Mouse (Mus musculus) cortical plate, adult 2 months (tissue): ENCODE data around the gene Ap1s3. TPM values are rescaled to one million over a fixed set of nuclear protein-coding genes. Genes with fewer than 3 reads are reported as not detected.
"Not testable (repeated sequence)": the region's sequence is repeated elsewhere in the genome, so short reads cannot be mapped to it uniquely, and the experiment has no call there.

Experiments
- H3K27ac ChIP-seq: fragments of 200-500 bp; 2 replicates; pipeline ENCODE4 v1.5.1; 2012; ENCODE audit warnings: low read length, control low read depth, inconsistent platforms; ENCODE audit not compliant: insufficient read depth
- H3K4me1 ChIP-seq: fragments of 200-500 bp; 2 replicates; pipeline ENCODE4 v1.6.1; 2011; ENCODE audit warnings: low read length; ENCODE audit not compliant: control insufficient read depth, insufficient read depth
- H3K4me3 ChIP-seq: fragments of 200-500 bp; 2 replicates; pipeline ENCODE4 v1.5.1; 2011; ENCODE audit warnings: mild to moderate bottlenecking, low read length, control low read depth; ENCODE audit not compliant: insufficient read depth
- CTCF ChIP-seq: fragments of 200-500 bp; IDR thresholded peaks from 2 replicates; pipeline ENCODE4 v1.5.1; 2011; ENCODE audit warnings: mild to moderate bottlenecking, control low read depth, low read length; ENCODE audit not compliant: insufficient read depth; ENCODE audit errors: extremely low read depth
- POLR2A ChIP-seq: fragments of 200-500 bp; IDR thresholded peaks from 2 replicates; pipeline ENCODE4 v1.6.1; 2011; ENCODE audit warnings: mild to moderate bottlenecking, low read length, control low read depth; ENCODE audit not compliant: insufficient read depth; ENCODE audit errors: extremely low read depth
- polyA plus RNA-seq: library from polyadenylated mRNA; depleted of rRNA; stranded (reverse); fragments of >200 nt; gene quantifications from 2 replicates; pipeline ENCODE4 v1.2.3, GENCODE M21; 2012

Gene Ap1s3
- polyA plus RNA-seq, 1 experiment: 2.0 TPM

- no peaks in the 10 kb centered on the region for H3K4me1 ChIP-seq
- TF ChIP-seq CTCF: no peak
- TF ChIP-seq POLR2A: no peak
- no peak overlapping the region for H3K4me3 ChIP-seq
- no peak overlapping the region for H3K27ac ChIP-seq
Observed at GRCm38 (mm10) chr1:79641355-79641754, 30.4 kb downstream of the Ap1s3 start.

- TF ChIP-seq POLR2A (no peak), CTCF (peak; percentile 96)
- Histone ChIP-seq H3K4me3 (no peak overlapping the region), H3K4me1 (no peaks in the 10 kb centered on the region), H3K27ac (no peak overlapping the region)
Observed at GRCm38 (mm10) chr1:79640151-79640550, 31.6 kb downstream of the Ap1s3 start.

GRCm38 (mm10) chr1:79639683-79640082 is 32.1 kb downstream of the Ap1s3 start:
- no peak for TF ChIP-seq POLR2A
- TF ChIP-seq CTCF: no peak
- no peak overlapping the region for H3K4me3 ChIP-seq
- H3K27ac ChIP-seq: no peak overlapping the region
- no peaks in the 10 kb centered on the region for H3K4me1 ChIP-seq

GRCm38 (mm10) chr1:79639107-79639506 is 32.7 kb downstream of the Ap1s3 start:
- TF ChIP-seq POLR2A: no peak
- Histone ChIP-seq H3K4me1 (no peaks in the 10 kb centered on the region), H3K4me3 (no peak overlapping the region), H3K27ac (no peak overlapping the region)

GRCm38 (mm10) chr1:79637768-79638167 is 34.0 kb downstream of the Ap1s3 start:
- H3K4me1 ChIP-seq: no peaks in the 10 kb centered on the region
- no peak overlapping the region for H3K4me3 ChIP-seq
- no peak overlapping the region for H3K27ac ChIP-seq
- TF ChIP-seq CTCF (no peak), POLR2A (no peak)

- no peak overlapping the region for H3K4me3 ChIP-seq
- no peak for TF ChIP-seq CTCF
- TF ChIP-seq POLR2A: no peak
Observed at GRCm38 (mm10) chr1:79631521-79631920, 40.3 kb downstream of the Ap1s3 start.

GRCm38 (mm10) chr1:79629726-79630125 is 42.0 kb downstream of the Ap1s3 start:
- no peaks in the 10 kb centered on the region for H3K4me1 ChIP-seq
- TF ChIP-seq POLR2A (no peak), CTCF (no peak)
- H3K4me3 ChIP-seq: no peak overlapping the region
- H3K27ac ChIP-seq: no peak overlapping the region

More at GRCm38 (mm10) chr1:79631521-79631920, 40.3 kb downstream of the Ap1s3 start:
- no peak overlapping the region for H3K27ac ChIP-seq
- no peaks in the 10 kb centered on the region for H3K4me1 ChIP-seq

GRCm38 (mm10) chr1:79626140-79626539 is 45.6 kb downstream of the Ap1s3 start:
- H3K27ac ChIP-seq: no peak overlapping the region

GRCm38 (mm10) chr1:79619434-79619833 is 52.3 kb downstream of the Ap1s3 start:
- no peak overlapping the region for H3K27ac ChIP-seq

More at GRCm38 (mm10) chr1:79626140-79626539, 45.6 kb downstream of the Ap1s3 start:
- H3K4me3 ChIP-seq: no peak overlapping the region
- H3K4me1 ChIP-seq: no peaks in the 10 kb centered on the region
- no peak for TF ChIP-seq POLR2A
- 0 out of 2 replicates have a peak, but pooled peaks have one; percentile 11 for TF ChIP-seq CTCF

GRCm38 (mm10) chr1:79616492-79616891 is 55.3 kb downstream of the Ap1s3 start:
- H3K4me3 ChIP-seq: no peak overlapping the region
- TF ChIP-seq CTCF (no peak), POLR2A (no peak)
- no peaks in the 10 kb centered on the region for H3K4me1 ChIP-seq
- H3K27ac ChIP-seq: no peak overlapping the region

More at GRCm38 (mm10) chr1:79619434-79619833, 52.3 kb downstream of the Ap1s3 start:
- H3K4me1 ChIP-seq: no peaks in the 10 kb centered on the region
- TF ChIP-seq CTCF (no peak), POLR2A (no peak)
- no peak overlapping the region for H3K4me3 ChIP-seq

- no peak for TF ChIP-seq CTCF
- TF ChIP-seq POLR2A: no peak
- Histone ChIP-seq H3K4me1 (no peaks in the 10 kb centered on the region), H3K27ac (no peak overlapping the region), H3K4me3 (no peak overlapping the region)
Observed at GRCm38 (mm10) chr1:79614456-79614855, 57.3 kb downstream of the Ap1s3 start.

- not testable (repeated sequence) for H3K27ac ChIP-seq, H3K4me1 ChIP-seq, H3K4me3 ChIP-seq
Observed at GRCm38 (mm10) chr1:79611271-79611670, 60.5 kb downstream of the Ap1s3 start.

- H3K27ac ChIP-seq, H3K4me1 ChIP-seq, H3K4me3 ChIP-seq: not testable (repeated sequence)
Observed at GRCm38 (mm10) chr1:79608856-79609255, 62.9 kb downstream of the Ap1s3 start.
